Mouse (Mus musculus): Measurements from ENCODE around the gene D930048N14Rik.

GRCm38 (mm10) chr11:51619409-51620060 lies 31.2 kb upstream of the D930048N14Rik start, which contains the start of gene Nhp2:
- TF ChIP-seq POLR2A (IDR thresholded peaks at IDR 0.05; ENCODE audit: borderline replicate concordance, insufficient read depth, low read length) (peak; percentile 28; the same call in 1 of the 2 replicates), CTCF (IDR thresholded peaks at IDR 0.05; ENCODE audit: borderline replicate concordance, insufficient read depth, low read depth, low read length) (no peak)
